Mouse (Mus musculus) midbrain, embryonic 15.5 days (tissue): ENCODE measurements around the gene Rnls. TPM values are rescaled to one million over a fixed set of nuclear protein-coding genes. Genes with fewer than 3 reads are reported as not detected.

Source experiments
- ATAC-seq: fragments of 200-750 bp; cut with Nextera tagmentation; replicated peaks from 2 replicates; pipeline ENCODE4 v1.8.0; 2017; ENCODE audit warnings: moderate TSS enrichment
- H3K27ac ChIP-seq: fragments of 300-500 bp; sonication (generic); 2 replicates; pipeline ENCODE4 v1.5.1; 2015; ENCODE audit warnings: mild to moderate bottlenecking, inconsistent platforms
- H3K27me3 ChIP-seq: fragments of 300-500 bp; sonication (generic); replicated peaks from 2 replicates; pipeline ENCODE4 v1.6.1; 2015; ENCODE audit warnings: inconsistent platforms
- H3K36me3 ChIP-seq: fragments of 300-500 bp; sonication (generic); replicated peaks from 2 replicates; pipeline ENCODE4 v1.6.1; 2015; ENCODE audit warnings: inconsistent platforms
- H3K4me1 ChIP-seq: fragments of 300-500 bp; sonication (generic); 2 replicates; pipeline ENCODE4 v1.6.1; 2015; ENCODE audit warnings: inconsistent platforms
- H3K4me2 ChIP-seq: fragments of 300-500 bp; sonication (generic); 2 replicates; pipeline ENCODE4 v1.6.1; 2015; ENCODE audit warnings: inconsistent platforms, mild to moderate bottlenecking, moderate library complexity
- H3K4me3 ChIP-seq: fragments of 300-500 bp; sonication (generic); 2 replicates; pipeline ENCODE4 v1.5.1; 2015; ENCODE audit warnings: mild to moderate bottlenecking, inconsistent platforms
- H3K9ac ChIP-seq: fragments of 300-500 bp; sonication (generic); 2 replicates; pipeline ENCODE4 v1.6.1; 2015; ENCODE audit warnings: mild to moderate bottlenecking, inconsistent platforms
- H3K9me3 ChIP-seq: fragments of 300-500 bp; sonication (generic); 2 replicates; pipeline ENCODE4 v1.6.1; 2016; ENCODE audit warnings: inconsistent platforms
- WGBS: fragments of 180-500 bp; shearing (Covaris S2); methylation state at CpG from one replicate; pipeline ENCODE4 v1.1.7; 2015; ENCODE audit warnings: mixed read lengths; 5-methylcytosine and 5-hydroxymethylcytosine counted together
- polyA plus RNA-seq: library from polyadenylated mRNA; unstranded; fragments of >200 nt; fragmentation: Nextera tagmentation; extraction: Ambion mirVana; gene quantifications from 2 replicates; pipeline ENCODE4 v1.2.1, GENCODE M21; 2015

The Rnls gene
- polyA plus RNA-seq, 1 experiment from 2014 or later = 10.9 TPM

GRCm38 (mm10) chr19:33167528-33168264 lies 224.4 kb downstream of the Rnls start:
- Histone ChIP-seq H3K4me2 (no peak overlapping the region), H3K4me3 (no peak overlapping the region)
- 80% methylated on average over 17 of the region's 17 CpGs for whole genome bisulfite sequencing

GRCm38 (mm10) chr19:33164801-33165200 lies 227.3 kb downstream of the Rnls start:
- H3K36me3 ChIP-seq = no peaks in the 10 kb centered on the region
- H3K27ac ChIP-seq = no peak overlapping the region
- no peak overlapping the region for H3K4me2 ChIP-seq
- no peaks in the 10 kb centered on the region for H3K4me1 ChIP-seq
- no peaks in the 10 kb centered on the region for H3K9me3 ChIP-seq
- no peak overlapping the region for H3K9ac ChIP-seq
- WGBS = 88% methylated on average over 5 of the region's 5 CpGs
- ATAC-seq = no peak
- no peak overlapping the region for H3K4me3 ChIP-seq
- no peaks in the 10 kb centered on the region for H3K27me3 ChIP-seq

More at GRCm38 (mm10) chr19:33167528-33168264, 224.4 kb downstream of the Rnls start:
- no peaks in the 10 kb centered on the region for H3K27me3 ChIP-seq
- ATAC-seq = no peak
- no peaks in the 10 kb centered on the region for H3K9me3 ChIP-seq
- no peaks in the 10 kb centered on the region for H3K36me3 ChIP-seq
- H3K4me1 ChIP-seq = no peaks in the 10 kb centered on the region
- H3K27ac ChIP-seq = no peak overlapping the region
- H3K9ac ChIP-seq = no peak overlapping the region

- no peak for ATAC-seq
- Histone ChIP-seq H3K36me3 (no peaks in the 10 kb centered on the region), H3K4me1 (no peaks in the 10 kb centered on the region), H3K9ac (no peak overlapping the region), H3K27me3 (no peaks in the 10 kb centered on the region), H3K4me2 (no peak overlapping the region), H3K27ac (no peak overlapping the region), H3K9me3 (no peaks in the 10 kb centered on the region), H3K4me3 (no peak overlapping the region)
- 75% methylated on average over 1 of the region's 1 CpGs for WGBS
Measured at GRCm38 (mm10) chr19:33161903-33162302, 230.2 kb downstream of the Rnls start.

- ATAC-seq = no peak
- Histone ChIP-seq H3K27me3 (no peaks in the 10 kb centered on the region), H3K27ac (no peak overlapping the region), H3K4me1 (no peaks in the 10 kb centered on the region), H3K9ac (no peak overlapping the region), H3K4me2 (no peak overlapping the region), H3K9me3 (no peaks in the 10 kb centered on the region), H3K4me3 (no peak overlapping the region), H3K36me3 (no peaks in the 10 kb centered on the region)
- 91% methylated on average over 2 of the region's 2 CpGs for WGBS
Measured at GRCm38 (mm10) chr19:33159897-33160296, 232.2 kb downstream of the Rnls start.

GRCm38 (mm10) chr19:33159192-33159591 lies 232.9 kb downstream of the Rnls start:
- no peaks in the 10 kb centered on the region for H3K9me3 ChIP-seq
- H3K9ac ChIP-seq = no peak overlapping the region
- WGBS = 98% methylated on average over 1 of the region's 1 CpGs
- no peaks in the 10 kb centered on the region for H3K36me3 ChIP-seq
- H3K4me3 ChIP-seq = no peak overlapping the region
- H3K27ac ChIP-seq = no peak overlapping the region
- no peak for ATAC-seq
- H3K4me1 ChIP-seq = no peaks in the 10 kb centered on the region
- H3K27me3 ChIP-seq = no peaks in the 10 kb centered on the region
- H3K4me2 ChIP-seq = no peak overlapping the region

GRCm38 (mm10) chr19:33158234-33158633 lies 233.9 kb downstream of the Rnls start:
- Histone ChIP-seq H3K27ac (no peak overlapping the region), H3K27me3 (no peaks in the 10 kb centered on the region), H3K4me2 (no peak overlapping the region), H3K9me3 (no peaks in the 10 kb centered on the region), H3K4me1 (no peaks in the 10 kb centered on the region), H3K36me3 (no peaks in the 10 kb centered on the region), H3K4me3 (no peak overlapping the region), H3K9ac (no peak overlapping the region)
- no peak for ATAC-seq
- 82% methylated on average over 2 of the region's 2 CpGs for WGBS

- no peak for ATAC-seq
Measured at GRCm38 (mm10) chr19:33148411-33148810, 243.7 kb downstream of the Rnls start.

GRCm38 (mm10) chr19:33143198-33143597 lies 248.9 kb downstream of the Rnls start:
- 94% methylated on average over 2 of the region's 2 CpGs for WGBS
- H3K27ac ChIP-seq = no peak overlapping the region
- H3K9ac ChIP-seq = no peak overlapping the region
- H3K36me3 ChIP-seq = no peaks in the 10 kb centered on the region
- ATAC-seq = no peak
- H3K27me3 ChIP-seq = no peaks in the 10 kb centered on the region
- no peak overlapping the region for H3K4me2 ChIP-seq
- no peak overlapping the region for H3K4me3 ChIP-seq
- no peaks in the 10 kb centered on the region for H3K4me1 ChIP-seq
- no peaks in the 10 kb centered on the region for H3K9me3 ChIP-seq

More at GRCm38 (mm10) chr19:33148411-33148810, 243.7 kb downstream of the Rnls start:
- Histone ChIP-seq H3K4me3 (no peak overlapping the region), H3K9me3 (no peaks in the 10 kb centered on the region), H3K36me3 (no peaks in the 10 kb centered on the region), H3K9ac (no peak overlapping the region), H3K4me2 (no peak overlapping the region), H3K4me1 (no peaks in the 10 kb centered on the region), H3K27me3 (no peaks in the 10 kb centered on the region), H3K27ac (no peak overlapping the region)
- WGBS = 76% methylated on average over 3 of the region's 3 CpGs

GRCm38 (mm10) chr19:33137316-33137715 lies 254.8 kb downstream of the Rnls start:
- WGBS = 91% methylated on average over 5 of the region's 5 CpGs
- Histone ChIP-seq H3K9ac (no peak overlapping the region), H3K36me3 (no peaks in the 10 kb centered on the region), H3K4me3 (no peak overlapping the region), H3K4me1 (no peaks in the 10 kb centered on the region), H3K27me3 (no peaks in the 10 kb centered on the region), H3K9me3 (no peaks in the 10 kb centered on the region), H3K4me2 (no peak overlapping the region), H3K27ac (no peak overlapping the region)
- no peak for ATAC-seq

GRCm38 (mm10) chr19:33122611-33123226 lies 269.4 kb downstream of the Rnls start:
- no peak overlapping the region for H3K9ac ChIP-seq
- H3K27ac ChIP-seq = no peak overlapping the region
- H3K4me1 ChIP-seq = no peaks in the 10 kb centered on the region
- no peaks in the 10 kb centered on the region for H3K27me3 ChIP-seq
- no peaks in the 10 kb centered on the region for H3K9me3 ChIP-seq
- H3K4me2 ChIP-seq = no peak overlapping the region
- H3K4me3 ChIP-seq = no peak overlapping the region
- ATAC-seq = no peak
- WGBS = 92% methylated on average over 6 of the region's 6 CpGs
- no peaks in the 10 kb centered on the region for H3K36me3 ChIP-seq

GRCm38 (mm10) chr19:33119947-33120346 lies 272.1 kb downstream of the Rnls start:
- H3K4me1 ChIP-seq = no peaks in the 10 kb centered on the region
- no peaks in the 10 kb centered on the region for H3K27me3 ChIP-seq
- no peaks in the 10 kb centered on the region for H3K9me3 ChIP-seq
- ATAC-seq = no peak
- no peak overlapping the region for H3K9ac ChIP-seq
- WGBS = 78% methylated on average over 5 of the region's 5 CpGs
- no peak overlapping the region for H3K4me3 ChIP-seq
- no peak overlapping the region for H3K27ac ChIP-seq
- H3K36me3 ChIP-seq = no peaks in the 10 kb centered on the region
- H3K4me2 ChIP-seq = no peak overlapping the region

- WGBS = 76% methylated on average over 1 of the region's 1 CpGs
- Histone ChIP-seq H3K9ac (no peak overlapping the region), H3K4me1 (no peaks in the 10 kb centered on the region), H3K4me3 (no peak overlapping the region), H3K27ac (no peak overlapping the region), H3K4me2 (no peak overlapping the region), H3K9me3 (no peaks in the 10 kb centered on the region), H3K36me3 (no peaks in the 10 kb centered on the region), H3K27me3 (no peaks in the 10 kb centered on the region)
- no peak for ATAC-seq
Measured at GRCm38 (mm10) chr19:33118898-33119297, 273.2 kb downstream of the Rnls start.
